Mouse (Mus musculus): ENCODE data around the gene Slc1a2. TPM values are rescaled to one million over a fixed set of nuclear protein-coding genes. Genes with fewer than 3 reads are reported as not detected.
A peak's percentile ranks its signal among the peaks of the same experiment; 100 is the strongest.

Gene Slc1a2
- total and polyA plus RNA-seq, 3 experiments: 0.08 TPM; not detected in 2

DNA sequence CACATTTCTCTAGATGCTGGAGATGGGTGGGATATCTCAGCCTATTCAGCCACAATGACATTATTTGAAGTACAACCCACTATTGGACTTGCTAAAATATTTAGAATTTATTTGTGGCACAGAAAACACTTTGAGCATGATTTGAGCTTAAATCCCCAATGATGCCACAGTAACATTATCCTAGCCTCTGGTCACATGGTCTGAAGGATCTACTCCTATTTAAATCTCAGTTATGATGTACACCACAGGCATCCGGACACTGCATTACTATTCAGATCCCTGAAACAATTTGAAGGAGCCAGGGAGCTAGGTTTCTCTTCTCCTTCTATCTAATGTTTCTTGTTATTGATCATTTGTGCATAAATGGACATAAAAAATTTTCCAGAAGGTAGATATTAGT is 143.4 kb downstream of the Slc1a2 start:
- no peaks in the 10 kb centered on the region for H3K36me3 ChIP-seq (ENCODE audit: control insufficient read depth in 1 of 2, insufficient read depth in 2 of 2, low read length in 2 of 2)
- no peak overlapping the region for H3K9ac ChIP-seq (ENCODE audit: control insufficient read depth, low read depth, low read length, poor library complexity, severe bottlenecking)
- no peaks in the 10 kb centered on the region for H3K4me1 ChIP-seq (ENCODE audit: control insufficient read depth in 1 of 2, insufficient read depth in 2 of 2, low read length in 2 of 2)
- H3K4me3 ChIP-seq (ENCODE audit: control insufficient read depth in 1 of 2, insufficient read depth in 1 of 2, low read depth in 2 of 2, low read length in 2 of 2): no peak overlapping the region
- no peak for DNase-seq (ENCODE audit: low read depth, low spot score)
- no peak overlapping the region for H3K27ac ChIP-seq (ENCODE audit: control insufficient read depth, low read depth, low read length)
- H3K9me3 ChIP-seq (replicated peaks; ENCODE audit: insufficient read depth, low read length): no peaks in the 10 kb centered on the region
- H3K79me2 ChIP-seq (ENCODE audit: control insufficient read depth, insufficient read depth, low read length, poor library complexity): no peaks in the 10 kb centered on the region
- H3K27me3 ChIP-seq (ENCODE audit: control insufficient read depth in 1 of 2, insufficient read depth in 2 of 2, low read length in 2 of 2): no peaks in the 10 kb centered on the region; a peak in 1 of 4 replicates
- no peak for TF ChIP-seq KAT2A (conservative IDR thresholded peaks at IDR 0.05; ENCODE audit: low read depth, low read length)
- TF ChIP-seq MYB (IDR thresholded peaks at IDR 0.05; ENCODE audit: low read depth, low read length): no peak
- no peak for TF ChIP-seq BHLHE40 (IDR thresholded peaks at IDR 0.05; ENCODE audit: borderline replicate concordance, low read depth, low read length)

DNA sequence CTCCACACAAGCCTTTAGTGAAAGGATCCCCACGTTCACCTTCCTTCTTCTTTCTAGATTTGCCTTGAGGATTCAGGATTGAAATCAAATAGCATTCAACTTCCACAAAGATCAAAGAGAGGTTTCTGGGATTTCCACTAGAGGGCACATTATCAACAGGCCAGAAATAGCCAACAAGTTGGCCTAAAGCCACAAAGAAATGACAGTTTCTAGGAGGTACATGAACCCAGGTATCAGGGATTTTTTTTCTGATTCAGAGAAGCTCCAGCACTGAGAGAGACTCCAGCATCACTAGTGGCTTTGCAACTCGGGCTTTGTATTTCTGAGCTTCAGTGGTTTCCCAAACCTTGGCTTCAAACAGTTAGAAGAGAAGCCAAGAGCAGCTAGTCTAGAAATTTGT is 145.7 kb downstream of the Slc1a2 start:
- Histone ChIP-seq H3K4me3 (ENCODE audit: control insufficient read depth in 1 of 2, insufficient read depth in 1 of 2, low read depth in 2 of 2, low read length in 2 of 2) (no peak overlapping the region), H3K4me1 (ENCODE audit: control insufficient read depth in 1 of 2, insufficient read depth in 2 of 2, low read length in 2 of 2) (no peaks in the 10 kb centered on the region), H3K9ac (ENCODE audit: control insufficient read depth, low read depth, low read length, poor library complexity, severe bottlenecking) (no peak overlapping the region), H3K79me2 (ENCODE audit: control insufficient read depth, insufficient read depth, low read length, poor library complexity) (no peaks in the 10 kb centered on the region), H3K36me3 (ENCODE audit: control insufficient read depth in 1 of 2, insufficient read depth in 2 of 2, low read length in 2 of 2) (no peaks in the 10 kb centered on the region), H3K27me3 (ENCODE audit: control insufficient read depth in 1 of 2, insufficient read depth in 2 of 2, low read length in 2 of 2) (no peaks in the 10 kb centered on the region), H3K9me3 (replicated peaks; ENCODE audit: insufficient read depth, low read length) (no peaks in the 10 kb centered on the region), H3K27ac (ENCODE audit: control insufficient read depth, low read depth, low read length) (no peak overlapping the region)
- DNase-seq (ENCODE audit: low read depth, low spot score): peak; percentile 56
- peak in 2 of 3 experiments; percentile 48 to 75; a peak in 3 of 6 replicates for TF ChIP-seq CTCF (IDR thresholded peaks at IDR 0.05 in 2 of 3, conservative IDR thresholded peaks at IDR 0.05 in 1 of 3; ENCODE audit: control insufficient read depth in 1 of 3, insufficient read depth in 1 of 3, low read depth in 2 of 3, low read length in 3 of 3, poor library complexity in 1 of 3, severe bottlenecking in 1 of 3)
- TF ChIP-seq RAD21 (IDR thresholded peaks at IDR 0.05; ENCODE audit: low read depth, low read length): peak; percentile 80
- peak; percentile 93 for TF ChIP-seq SMC3 (IDR thresholded peaks at IDR 0.05; ENCODE audit: low read depth, low read length)
- TF ChIP-seq ZC3H11A (IDR thresholded peaks at IDR 0.05; ENCODE audit: low read depth, low read length): peak; percentile 87
- no peak for TF ChIP-seq KAT2A (conservative IDR thresholded peaks at IDR 0.05; ENCODE audit: low read depth, low read length)

DNA sequence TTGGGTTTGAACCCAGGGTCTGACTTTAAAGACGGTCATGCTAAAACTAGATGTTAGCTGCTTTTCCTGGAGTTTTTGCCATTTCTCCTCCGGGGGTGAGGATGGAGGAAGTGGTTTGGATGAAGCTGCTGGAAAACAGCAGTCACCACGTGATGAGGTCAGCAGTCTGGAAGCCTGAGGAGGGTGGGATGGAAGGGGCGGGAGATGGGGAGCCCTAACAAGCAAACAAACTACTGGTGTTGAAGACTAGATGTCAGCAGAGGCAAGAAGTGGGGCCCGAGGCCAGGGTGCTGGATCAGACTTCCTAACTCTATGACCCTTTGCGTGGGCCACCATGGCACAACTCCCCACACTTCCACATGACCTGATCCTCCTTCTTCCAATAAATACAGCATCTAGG is 146.8 kb downstream of the Slc1a2 start:
- no peak overlapping the region for H3K4me3 ChIP-seq (ENCODE audit: control insufficient read depth in 1 of 2, insufficient read depth in 1 of 2, low read depth in 2 of 2, low read length in 2 of 2)
- H3K9ac ChIP-seq (ENCODE audit: control insufficient read depth, low read depth, low read length, poor library complexity, severe bottlenecking): no peak overlapping the region
- H3K4me1 ChIP-seq (ENCODE audit: control insufficient read depth in 1 of 2, insufficient read depth in 2 of 2, low read length in 2 of 2): no peaks in the 10 kb centered on the region
- no peaks in the 10 kb centered on the region for H3K79me2 ChIP-seq (ENCODE audit: control insufficient read depth, insufficient read depth, low read length, poor library complexity)
- no peaks in the 10 kb centered on the region for H3K9me3 ChIP-seq (replicated peaks; ENCODE audit: insufficient read depth, low read length)
- H3K27ac ChIP-seq (ENCODE audit: control insufficient read depth, low read depth, low read length): no peak overlapping the region
- H3K27me3 ChIP-seq (ENCODE audit: control insufficient read depth in 1 of 2, insufficient read depth in 2 of 2, low read length in 2 of 2): no peaks in the 10 kb centered on the region
- no peak for TF ChIP-seq CHD1 (IDR thresholded peaks at IDR 0.05; ENCODE audit: low read depth, low read length)
- no peak for TF ChIP-seq RCOR1 (IDR thresholded peaks at IDR 0.05; ENCODE audit: low read depth, low read length)
- TF ChIP-seq ELF1 (IDR thresholded peaks at IDR 0.05; ENCODE audit: low read depth, low read length): no peak
- TF ChIP-seq RAD21 (IDR thresholded peaks at IDR 0.05; ENCODE audit: low read depth, low read length): no peak
- TF ChIP-seq SIN3A (IDR thresholded peaks at IDR 0.05; ENCODE audit: low read length): no peak
- no peak for TF ChIP-seq USF2 (IDR thresholded peaks at IDR 0.05; ENCODE audit: borderline replicate concordance in 1 of 2, insufficient read depth in 1 of 2, low read depth in 1 of 2, low read length in 2 of 2)
- no peak for TF ChIP-seq POLR2AphosphoS2 (IDR thresholded peaks at IDR 0.05; ENCODE audit: low read length)
- TF ChIP-seq MYC (IDR thresholded peaks at IDR 0.05; ENCODE audit: low read depth, low read length): no peak
- no peak for TF ChIP-seq POLR2A (IDR thresholded peaks at IDR 0.05; ENCODE audit: control insufficient read depth in 1 of 2, insufficient read depth in 1 of 2, low read depth in 1 of 2, low read length in 2 of 2, poor library complexity in 1 of 2)
- TF ChIP-seq GABPA (IDR thresholded peaks at IDR 0.05; ENCODE audit: low read depth, low read length): no peak
- no peak for TF ChIP-seq NRF1 (IDR thresholded peaks at IDR 0.05; ENCODE audit: insufficient read depth, low read depth, low read length, poor library complexity, severe bottlenecking)
- no peak for TF ChIP-seq ZKSCAN1 (IDR thresholded peaks at IDR 0.05; ENCODE audit: low read depth, low read length)
- no peak for TF ChIP-seq SMC3 (IDR thresholded peaks at IDR 0.05; ENCODE audit: low read depth, low read length)
- no peak for DNase-seq (ENCODE audit: low read depth, low spot score)
- H3K36me3 ChIP-seq (ENCODE audit: control insufficient read depth in 1 of 2, insufficient read depth in 2 of 2, low read length in 2 of 2): no peaks in the 10 kb centered on the region

Measured in MEL (cell line).